Mouse (Mus musculus): ENCODE results near the gene Soat1. TPM values are rescaled to one million over a fixed set of nuclear protein-coding genes. Genes with fewer than 3 reads are reported as not detected.

Gene Soat1
- polyA plus RNA-seq, 1 experiment, result not detected

DNA sequence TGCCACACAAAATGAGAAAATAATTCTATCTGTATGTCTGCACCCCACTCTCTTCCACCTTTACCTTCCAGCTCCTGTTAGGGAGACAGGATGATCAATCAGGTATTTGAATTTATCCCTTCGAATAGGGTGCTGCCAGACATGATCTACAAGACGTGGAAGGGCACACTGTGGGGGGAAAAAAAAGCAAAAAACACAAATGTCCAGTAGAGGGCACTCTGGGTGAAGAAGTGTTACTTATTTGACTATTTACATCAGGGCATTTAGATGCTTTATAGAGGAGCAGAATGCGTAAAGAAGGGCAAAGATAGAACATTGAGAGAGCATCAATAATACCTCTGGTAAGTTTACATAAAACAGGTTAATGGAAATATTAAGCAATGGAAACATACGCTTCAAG lies 56.0 kb downstream of the Soat1 start:
- no peak for TF ChIP-seq GATA1 (IDR thresholded peaks at IDR 0.05; ENCODE audit: low read length)

- no peak for TF ChIP-seq GATA1 (IDR thresholded peaks at IDR 0.05; ENCODE audit: low read length)
Observed at GRCm38 (mm10) chr1:156408521-156408920, 65.6 kb downstream of the Soat1 start.

GRCm38 (mm10) chr1:156408004-156408403 lies 66.1 kb downstream of the Soat1 start:
- no peak for TF ChIP-seq GATA1 (IDR thresholded peaks at IDR 0.05; ENCODE audit: low read length)

- TF ChIP-seq GATA1 (IDR thresholded peaks at IDR 0.05; ENCODE audit: low read length), result no peak
Observed at GRCm38 (mm10) chr1:156403251-156403650, 70.9 kb downstream of the Soat1 start.

- no peak for TF ChIP-seq GATA1 (IDR thresholded peaks at IDR 0.05; ENCODE audit: low read length)
Observed at GRCm38 (mm10) chr1:156402491-156402890, 71.6 kb downstream of the Soat1 start.

DNA sequence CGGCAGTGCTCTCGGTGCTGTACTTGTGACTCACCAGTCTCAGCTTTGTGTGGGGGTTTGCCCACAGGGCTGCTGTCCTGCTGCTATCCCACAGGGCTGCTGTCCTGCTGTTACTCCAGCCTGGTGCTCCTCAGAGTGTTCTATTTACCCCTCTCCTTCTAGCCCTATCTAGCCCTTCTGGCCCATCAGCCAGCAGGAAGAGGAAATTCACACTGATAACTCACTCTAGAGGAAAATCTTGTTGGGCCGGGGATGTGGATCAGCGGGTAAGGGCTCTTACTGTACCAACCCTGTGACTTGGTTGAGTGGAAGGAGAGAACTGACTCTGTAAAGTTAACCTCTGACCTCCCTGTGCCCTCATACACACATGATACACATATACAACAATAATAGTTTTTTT lies 81.0 kb downstream of the Soat1 start:
- no peak for TF ChIP-seq GATA1 (IDR thresholded peaks at IDR 0.05; ENCODE audit: low read length)

- no peak for TF ChIP-seq GATA1 (IDR thresholded peaks at IDR 0.05; ENCODE audit: low read length)
Observed at GRCm38 (mm10) chr1:156386880-156387279, 87.3 kb downstream of the Soat1 start.

DNA sequence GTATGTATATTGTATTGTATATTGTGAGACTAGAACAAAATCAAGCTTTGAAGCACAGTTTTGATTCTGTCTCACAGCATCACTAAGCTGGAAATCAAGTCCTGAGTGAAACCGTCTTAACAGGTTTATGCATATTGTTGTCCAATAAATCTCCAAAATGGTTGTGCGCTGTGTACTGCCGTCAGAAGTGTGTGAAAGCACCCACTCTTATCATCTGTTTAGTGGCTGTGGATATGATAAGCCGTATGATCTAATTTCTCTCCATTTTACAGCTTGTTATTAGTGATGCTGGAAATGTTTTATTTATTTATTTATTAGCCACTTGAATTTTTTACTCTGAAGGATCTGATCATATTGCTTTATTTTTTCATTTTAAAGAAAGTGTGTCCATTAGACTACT lies 87.9 kb downstream of the Soat1 start:
- no peak for TF ChIP-seq GATA1 (IDR thresholded peaks at IDR 0.05; ENCODE audit: low read length)

- no peak for TF ChIP-seq GATA1 (IDR thresholded peaks at IDR 0.05; ENCODE audit: low read length)
Observed at GRCm38 (mm10) chr1:156381217-156381616, 92.9 kb downstream of the Soat1 start.

Other genes starting within 250 kb of the Soat1 start
- gene Tdrd5, start 170.7 kb downstream of the Soat1 start, polyA plus RNA-seq (2012), result not detected in 2 replicates
- not detected in 2 replicates for gene Nphs2, start 163.6 kb downstream of the Soat1 start, polyA plus RNA-seq (2012)
- gene Gm2000, start 108.3 kb downstream of the Soat1 start, polyA plus RNA-seq (2012), result 111 and 1,956 TPM in 2 replicates
- not detected in 2 replicates for gene Axdnd1, start 53.2 kb downstream of the Soat1 start, polyA plus RNA-seq (2012)
- 0.36 and 1.6 TPM in 2 replicates for gene Gm10031, start 49.7 kb upstream of the Soat1 start, polyA plus RNA-seq (2012)
- 14.7 and 18.6 TPM in 2 replicates for gene Abl2, start 84.5 kb upstream of the Soat1 start, polyA plus RNA-seq (2012)
- 1.8 and 2.4 TPM in 2 replicates for gene Tor3a, start 200.0 kb upstream of the Soat1 start, polyA plus RNA-seq (2012)
- 10.1 and 11.7 TPM in 2 replicates for gene Fam20b, start 244.8 kb upstream of the Soat1 start, polyA plus RNA-seq (2012)

All from G1E-ER4 (cell line).